Mouse (Mus musculus): Measurements from ENCODE around the gene Prdm16. TPM values are rescaled to one million over a fixed set of nuclear protein-coding genes. Genes with fewer than 3 reads are reported as not detected.

The Prdm16 gene
- 2.0 and 4.0 TPM in 2 replicates for polyA plus RNA-seq (2012; rRNA removed)

DNA sequence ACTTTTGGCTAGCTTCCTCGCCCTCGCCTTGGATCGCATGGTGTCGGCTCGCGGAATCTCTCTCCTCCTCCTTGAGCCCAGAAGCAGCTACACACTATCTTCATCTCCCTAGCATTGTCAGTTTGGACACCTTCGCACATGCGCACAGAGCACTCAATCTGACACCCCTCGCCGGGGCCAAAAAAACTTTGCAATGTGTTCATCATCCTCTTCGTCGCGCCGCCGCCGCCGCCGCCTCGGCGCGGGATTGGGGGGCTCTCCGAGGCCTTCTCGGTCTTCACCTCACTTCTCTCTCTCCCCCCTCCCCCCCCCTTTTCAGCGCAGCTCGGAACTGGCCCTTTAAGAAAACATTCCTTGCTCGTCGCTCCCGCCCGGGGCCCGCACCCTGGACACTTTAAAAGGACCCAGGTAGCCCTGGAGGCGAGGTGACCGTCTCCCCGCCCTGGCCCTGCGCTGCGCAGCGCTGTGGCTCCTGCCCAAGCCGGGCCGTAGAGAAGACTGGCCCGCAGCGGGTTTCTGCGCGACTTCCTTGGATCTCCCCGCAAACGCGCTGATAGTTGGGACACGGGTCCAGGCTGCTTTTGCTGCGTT lies at the start of gene Prdm16:
Gene Prdm16, minus strand, starts transcription at position 153 of the 591 bp plus-strand sequence.
- Histone ChIP-seq H3K36me3 (ENCODE audit: control insufficient read depth, insufficient read depth, low read length) (no peaks in the 10 kb centered on the region), H3K27me3 (ENCODE audit: control insufficient read depth, insufficient read depth, low read length) (peaks cover 22% of the 10 kb centered on the region), H3K27ac (ENCODE audit: insufficient read depth, low read length) (no peak within 1 kb of the TSS), H3K4me3 (ENCODE audit: extremely low read depth, insufficient read depth, insufficient read length) (peak within 1 kb of the TSS; percentile 47), H3K4me1 (ENCODE audit: control insufficient read depth, insufficient read depth, insufficient read length) (peaks cover 2% of the 10 kb centered on the region; the same call in 1 of the 2 replicates)
- TF ChIP-seq POLR2A (IDR thresholded peaks at IDR 0.05; ENCODE audit: low read depth, low read length) (no peak), CTCF (IDR thresholded peaks at IDR 0.05; ENCODE audit: extremely low read depth, insufficient read depth, insufficient read length, insufficient replicate concordance) (no peak)
- no peak for DNase-seq (ENCODE audit: low read depth in 1 of 2, low spot score in 2 of 2)
- WGBS = under 1% methylated on average over 47 of the region's 47 CpGs

DNA sequence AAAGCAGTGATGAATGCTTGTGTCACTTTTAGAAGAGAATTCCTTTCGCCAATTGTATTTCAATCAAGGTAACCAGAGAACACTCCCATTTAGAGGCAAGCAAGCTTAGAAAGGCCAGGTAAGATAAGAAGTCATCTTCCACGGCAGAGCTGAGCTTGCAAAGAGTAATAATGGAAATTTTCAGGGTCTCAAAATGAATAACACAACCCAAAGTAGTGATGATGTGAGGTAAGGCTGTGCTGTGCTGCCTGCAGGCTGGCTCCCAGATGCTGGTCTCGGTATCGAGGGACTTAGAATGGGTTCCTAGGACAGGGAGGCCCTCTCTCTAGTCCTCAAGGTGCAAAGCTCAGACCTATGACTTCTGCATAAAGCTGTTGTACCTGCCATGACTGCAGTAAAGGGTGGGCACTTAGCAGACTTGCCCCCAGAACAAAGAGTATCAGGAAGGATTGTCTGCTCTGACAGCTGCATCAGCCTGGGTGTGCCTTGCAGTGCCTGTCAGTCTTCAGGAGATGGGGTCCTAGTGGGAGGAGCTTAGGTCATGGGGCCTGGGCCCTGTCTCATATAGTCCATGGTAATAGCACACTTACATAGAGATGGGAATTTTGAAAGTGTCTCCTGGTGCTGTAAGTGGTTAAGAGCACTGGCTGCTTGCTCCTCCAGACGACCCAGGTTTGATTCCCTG lies 46.5 kb upstream of the Prdm16 start:
- no peak overlapping the region for H3K4me3 ChIP-seq (ENCODE audit: extremely low read depth, insufficient read depth, insufficient read length)
- no peaks in the 10 kb centered on the region for H3K4me1 ChIP-seq (ENCODE audit: control insufficient read depth, insufficient read depth, insufficient read length)
- no peak for DNase-seq (ENCODE audit: low read depth in 1 of 2, low spot score in 2 of 2)
- H3K27ac ChIP-seq (ENCODE audit: insufficient read depth, low read length) = no peak overlapping the region
- no peaks in the 10 kb centered on the region for H3K27me3 ChIP-seq (ENCODE audit: control insufficient read depth, insufficient read depth, low read length)
- no peak for TF ChIP-seq CTCF (IDR thresholded peaks at IDR 0.05; ENCODE audit: extremely low read depth, insufficient read depth, insufficient read length, insufficient replicate concordance)
- no peak for TF ChIP-seq POLR2A (IDR thresholded peaks at IDR 0.05; ENCODE audit: low read depth, low read length)
- WGBS = 82% methylated on average over 5 of the region's 5 CpGs
- no peaks in the 10 kb centered on the region for H3K36me3 ChIP-seq (ENCODE audit: control insufficient read depth, insufficient read depth, low read length)

DNA sequence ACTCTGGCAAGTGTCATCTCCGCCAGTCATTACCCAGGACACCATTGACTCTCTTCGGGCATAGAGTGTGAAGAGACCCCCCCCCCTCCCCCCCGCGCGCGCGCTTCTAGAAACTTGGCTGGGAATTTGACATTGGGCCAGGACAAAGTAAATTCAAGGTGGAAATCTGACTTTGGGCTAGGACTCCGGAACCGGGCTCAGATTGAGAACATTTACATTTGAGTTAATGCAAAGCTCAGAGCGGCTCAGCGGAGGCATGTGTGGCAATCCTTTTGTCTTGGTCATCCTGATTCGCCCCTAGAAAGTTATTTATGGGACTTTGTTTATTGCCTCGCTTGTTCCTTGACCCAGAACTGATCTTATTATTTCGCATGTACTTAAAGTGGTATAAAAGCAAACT lies 45.6 kb upstream of the Prdm16 start:
- Histone ChIP-seq H3K36me3 (ENCODE audit: control insufficient read depth, insufficient read depth, low read length) (no peaks in the 10 kb centered on the region), H3K27ac (ENCODE audit: insufficient read depth, low read length) (no peak overlapping the region), H3K4me3 (ENCODE audit: extremely low read depth, insufficient read depth, insufficient read length) (no peak overlapping the region), H3K4me1 (ENCODE audit: control insufficient read depth, insufficient read depth, insufficient read length) (no peaks in the 10 kb centered on the region), H3K27me3 (ENCODE audit: control insufficient read depth, insufficient read depth, low read length) (no peaks in the 10 kb centered on the region)
- no peak for TF ChIP-seq CTCF (IDR thresholded peaks at IDR 0.05; ENCODE audit: extremely low read depth, insufficient read depth, insufficient read length, insufficient replicate concordance)
- TF ChIP-seq POLR2A (IDR thresholded peaks at IDR 0.05; ENCODE audit: low read depth, low read length) = no peak
- DNase-seq (ENCODE audit: low read depth in 1 of 2, low spot score in 2 of 2) = no peak
- WGBS = 72% methylated on average over 14 of the region's 14 CpGs

DNA sequence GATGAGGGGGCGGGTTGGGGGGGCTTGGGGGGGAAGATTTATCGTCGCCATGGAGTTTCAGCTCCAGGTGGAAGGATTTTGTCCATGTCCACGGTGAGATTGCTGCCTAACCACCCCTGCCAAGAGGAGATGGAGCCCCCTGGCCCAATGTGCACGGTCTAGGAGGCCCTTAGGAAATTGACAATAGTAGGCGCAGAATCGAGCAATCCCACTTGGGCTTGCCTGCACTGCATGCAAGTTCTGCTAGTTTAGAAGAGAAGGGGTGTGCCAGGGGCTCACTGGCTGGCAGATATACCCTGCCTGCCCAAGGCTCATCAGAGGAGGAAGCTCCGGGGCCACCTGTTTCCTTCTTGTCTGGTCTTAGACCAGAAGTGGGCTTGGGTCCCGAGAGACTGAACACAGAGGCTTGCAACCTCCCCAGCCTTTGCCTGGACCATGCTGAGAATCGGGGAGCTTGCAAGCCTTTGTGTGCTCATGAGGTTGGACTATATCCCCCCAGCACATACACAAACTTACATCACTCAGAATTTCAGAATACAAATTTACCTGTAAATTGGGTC lies 38.8 kb upstream of the Prdm16 start:
- DNase-seq (ENCODE audit: low read depth in 1 of 2, low spot score in 2 of 2) = no peak
- 52% methylated on average over 10 of the region's 10 CpGs for WGBS
- TF ChIP-seq CTCF (IDR thresholded peaks at IDR 0.05; ENCODE audit: extremely low read depth, insufficient read depth, insufficient read length, insufficient replicate concordance) (no peak), POLR2A (IDR thresholded peaks at IDR 0.05; ENCODE audit: low read depth, low read length) (no peak)
- H3K4me3 ChIP-seq (ENCODE audit: extremely low read depth, insufficient read depth, insufficient read length) = no peak overlapping the region
- H3K27ac ChIP-seq (ENCODE audit: insufficient read depth, low read length) = no peak overlapping the region
- no peaks in the 10 kb centered on the region for H3K27me3 ChIP-seq (ENCODE audit: control insufficient read depth, insufficient read depth, low read length)
- H3K36me3 ChIP-seq (ENCODE audit: control insufficient read depth, insufficient read depth, low read length) = no peaks in the 10 kb centered on the region
- H3K4me1 ChIP-seq (ENCODE audit: control insufficient read depth, insufficient read depth, insufficient read length) = no peaks in the 10 kb centered on the region

DNA sequence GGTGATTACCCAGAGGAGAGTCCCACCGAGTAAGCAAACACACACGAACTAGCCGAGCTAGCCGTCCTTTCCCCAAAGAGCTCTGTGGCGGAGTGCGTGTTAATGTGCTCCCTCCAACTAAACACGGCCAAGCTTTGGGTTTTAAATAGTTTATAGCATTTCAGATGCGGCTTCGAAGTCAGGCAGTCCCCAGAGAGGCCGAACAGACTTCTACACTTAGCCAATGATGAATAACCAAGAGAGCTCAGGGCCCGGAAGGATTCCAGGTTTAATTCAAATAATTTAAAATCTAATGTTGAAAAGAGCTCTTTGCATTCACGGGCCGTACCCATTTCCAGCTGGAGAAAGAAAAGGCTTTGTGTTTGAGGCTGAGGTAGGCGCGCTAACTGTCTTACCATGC lies 38.3 kb upstream of the Prdm16 start:
- no peak for DNase-seq (ENCODE audit: low read depth in 1 of 2, low spot score in 2 of 2)
- TF ChIP-seq POLR2A (IDR thresholded peaks at IDR 0.05; ENCODE audit: low read depth, low read length) (no peak), CTCF (IDR thresholded peaks at IDR 0.05; ENCODE audit: extremely low read depth, insufficient read depth, insufficient read length, insufficient replicate concordance) (no peak)
- Histone ChIP-seq H3K4me3 (ENCODE audit: extremely low read depth, insufficient read depth, insufficient read length) (no peak overlapping the region), H3K4me1 (ENCODE audit: control insufficient read depth, insufficient read depth, insufficient read length) (no peaks in the 10 kb centered on the region), H3K27me3 (ENCODE audit: control insufficient read depth, insufficient read depth, low read length) (no peaks in the 10 kb centered on the region), H3K36me3 (ENCODE audit: control insufficient read depth, insufficient read depth, low read length) (no peaks in the 10 kb centered on the region), H3K27ac (ENCODE audit: insufficient read depth, low read length) (no peak overlapping the region)
- WGBS = 55% methylated on average over 15 of the region's 15 CpGs

DNA sequence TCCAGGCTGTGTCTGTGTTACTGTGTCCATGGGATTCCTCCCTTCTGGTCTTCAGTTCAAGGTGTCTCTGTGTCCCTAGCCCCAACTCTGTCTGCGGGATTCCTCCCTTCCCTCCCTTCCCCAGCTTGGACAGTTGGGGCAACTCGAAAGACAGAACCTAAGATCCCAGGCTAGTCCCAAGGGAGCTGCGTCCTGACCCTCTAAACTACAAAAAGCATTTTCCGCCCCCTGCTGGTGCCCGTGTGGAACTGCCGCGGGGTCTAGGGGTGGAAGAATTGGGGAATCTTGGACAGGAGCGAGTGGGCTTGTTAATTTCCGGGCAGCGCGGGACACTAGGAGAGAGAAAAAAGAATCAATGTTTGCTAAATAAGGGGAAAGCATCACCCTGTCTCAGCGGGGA lies 37.9 kb upstream of the Prdm16 start:
- TF ChIP-seq POLR2A (IDR thresholded peaks at IDR 0.05; ENCODE audit: low read depth, low read length) (no peak), CTCF (IDR thresholded peaks at IDR 0.05; ENCODE audit: extremely low read depth, insufficient read depth, insufficient read length, insufficient replicate concordance) (peak; percentile 55; the same call in 1 of the 2 replicates)
- no peak overlapping the region for H3K4me3 ChIP-seq (ENCODE audit: extremely low read depth, insufficient read depth, insufficient read length)
- no peak for DNase-seq (ENCODE audit: low read depth in 1 of 2, low spot score in 2 of 2)
- 5% methylated on average over 12 of the region's 12 CpGs for WGBS
- H3K27ac ChIP-seq (ENCODE audit: insufficient read depth, low read length) = no peak overlapping the region
- H3K36me3 ChIP-seq (ENCODE audit: control insufficient read depth, insufficient read depth, low read length) = no peaks in the 10 kb centered on the region
- no peaks in the 10 kb centered on the region for H3K27me3 ChIP-seq (ENCODE audit: control insufficient read depth, insufficient read depth, low read length)
- no peaks in the 10 kb centered on the region for H3K4me1 ChIP-seq (ENCODE audit: control insufficient read depth, insufficient read depth, insufficient read length)

DNA sequence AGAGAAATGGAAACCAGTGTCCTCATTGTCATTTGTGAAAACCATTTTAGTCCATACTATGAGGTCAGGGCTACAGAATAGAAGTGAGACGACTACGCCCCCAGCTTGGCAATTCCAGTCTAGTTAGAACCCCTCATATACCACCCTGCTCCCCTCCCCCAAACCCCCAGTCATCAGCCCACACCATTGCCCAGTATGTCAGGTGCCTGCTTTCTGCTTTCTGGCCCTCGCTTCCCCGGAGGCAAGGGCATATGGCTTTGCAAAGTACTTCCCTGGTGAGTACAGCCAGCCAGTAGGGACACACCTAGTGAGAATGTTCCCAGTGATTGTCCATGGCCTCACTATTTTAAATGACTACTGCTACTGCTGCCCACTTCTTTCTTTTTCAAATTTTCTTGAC lies 37.3 kb upstream of the Prdm16 start:
- H3K27ac ChIP-seq (ENCODE audit: insufficient read depth, low read length) = no peak overlapping the region
- TF ChIP-seq POLR2A (IDR thresholded peaks at IDR 0.05; ENCODE audit: low read depth, low read length) (no peak), CTCF (IDR thresholded peaks at IDR 0.05; ENCODE audit: extremely low read depth, insufficient read depth, insufficient read length, insufficient replicate concordance) (no peak)
- 92% methylated on average over 4 of the region's 4 CpGs for WGBS

More for the DNA sequence above, 37.3 kb upstream of the Prdm16 start:
- Histone ChIP-seq H3K27me3 (ENCODE audit: control insufficient read depth, insufficient read depth, low read length) (no peaks in the 10 kb centered on the region), H3K4me1 (ENCODE audit: control insufficient read depth, insufficient read depth, insufficient read length) (no peaks in the 10 kb centered on the region), H3K4me3 (ENCODE audit: extremely low read depth, insufficient read depth, insufficient read length) (no peak overlapping the region), H3K36me3 (ENCODE audit: control insufficient read depth, insufficient read depth, low read length) (no peaks in the 10 kb centered on the region)
- DNase-seq (ENCODE audit: low read depth in 1 of 2, low spot score in 2 of 2) = no peak
